Mouse (Mus musculus): ENCODE measurements around the gene Rabgap1. TPM values are rescaled to one million over a fixed set of nuclear protein-coding genes. Genes with fewer than 3 reads are reported as not detected.

Rabgap1 gene
- polyA plus RNA-seq, 1 experiment from 2014 or later = 14.1 TPM

- Histone ChIP-seq H3K27ac (ENCODE audit: low read depth, low read length) (peak overlapping the region; percentile 87), H3K9ac (ENCODE audit: low read depth, low read length) (peak overlapping the region; percentile 84), H3K36me3 (ENCODE audit: control insufficient read depth, insufficient read depth) (peaks cover 9% of the 10 kb centered on the region), H3K4me2 (replicated peaks; ENCODE audit: low read depth) (peak overlapping the region; percentile 88), H3K27me3 (replicated peaks; ENCODE audit: control insufficient read depth, insufficient read depth, low read length) (no peaks in the 10 kb centered on the region), H3K9me3 (ENCODE audit: control insufficient read depth) (no peaks in the 10 kb centered on the region), H3K4me1 (replicated peaks; ENCODE audit: control insufficient read depth, insufficient read depth, low read length) (no peaks in the 10 kb centered on the region), H3K4me3 (ENCODE audit: low read depth, low read length) (peak overlapping the region; percentile 74)
- ATAC-seq = peak; percentile 88
- under 1% methylated on average over 38 of the region's 38 CpGs for WGBS
- no peak for TF ChIP-seq CTCF (IDR thresholded peaks at IDR 0.05; ENCODE audit: low read depth)
These were observed 12.2 kb upstream of the Rabgap1 start for GRCm38 (mm10) chr2:37430593-37431464.

DNA sequence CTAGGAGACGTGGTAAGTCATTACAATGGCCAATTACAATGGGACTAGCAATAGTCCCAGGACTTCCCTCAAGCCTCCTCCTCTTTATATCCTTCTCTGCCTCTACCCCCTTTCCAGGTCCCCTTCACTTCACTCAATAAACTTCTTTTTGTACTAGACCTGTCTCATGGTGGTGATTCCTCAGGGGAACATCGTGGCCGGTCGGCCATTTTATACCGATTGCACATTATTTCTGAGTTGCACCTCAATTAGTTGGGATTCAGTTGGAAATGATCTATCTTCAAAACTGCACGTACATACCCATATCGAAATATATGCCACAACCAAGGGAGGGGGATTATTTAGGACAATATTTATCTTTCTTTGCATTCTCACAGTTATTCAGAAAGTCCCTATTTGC, 11.5 kb upstream of the Rabgap1 start:
- peaks cover 16% of the 10 kb centered on the region for H3K36me3 ChIP-seq (ENCODE audit: control insufficient read depth, insufficient read depth)
- H3K4me3 ChIP-seq (ENCODE audit: low read depth, low read length) = peak overlapping the region; percentile 74
- no peak for ATAC-seq
- peak overlapping the region; percentile 87 for H3K27ac ChIP-seq (ENCODE audit: low read depth, low read length)
- peak overlapping the region; percentile 27; the same call in 1 of the 2 replicates for H3K9ac ChIP-seq (ENCODE audit: low read depth, low read length)
- H3K9me3 ChIP-seq (ENCODE audit: control insufficient read depth) = no peaks in the 10 kb centered on the region
- H3K27me3 ChIP-seq (replicated peaks; ENCODE audit: control insufficient read depth, insufficient read depth, low read length) = no peaks in the 10 kb centered on the region
- WGBS = 21% methylated on average over 7 of the region's 7 CpGs
- TF ChIP-seq CTCF (IDR thresholded peaks at IDR 0.05; ENCODE audit: low read depth) = no peak
- H3K4me1 ChIP-seq (replicated peaks; ENCODE audit: control insufficient read depth, insufficient read depth, low read length) = no peaks in the 10 kb centered on the region
- H3K4me2 ChIP-seq (replicated peaks; ENCODE audit: low read depth) = peak overlapping the region; percentile 88

GRCm38 (mm10) chr2:37451667-37452375, 8.7 kb downstream of the Rabgap1 start:
- peak overlapping the region; percentile 91 for H3K9ac ChIP-seq (ENCODE audit: low read depth, low read length)
- 8% methylated on average over 37 of the region's 44 CpGs for WGBS
- H3K36me3 ChIP-seq (ENCODE audit: control insufficient read depth, insufficient read depth) = no peaks in the 10 kb centered on the region
- 0 out of 2 replicates have a peak, but pooled peaks have one; percentile 16 for TF ChIP-seq CTCF (IDR thresholded peaks at IDR 0.05; ENCODE audit: low read depth)
- no peaks in the 10 kb centered on the region for H3K27me3 ChIP-seq (replicated peaks; ENCODE audit: control insufficient read depth, insufficient read depth, low read length)
- H3K4me2 ChIP-seq (replicated peaks; ENCODE audit: low read depth) = peak overlapping the region; percentile 78
- peak overlapping the region; percentile 98 for H3K4me3 ChIP-seq (ENCODE audit: low read depth, low read length)
- H3K27ac ChIP-seq (ENCODE audit: low read depth, low read length) = peak overlapping the region; percentile 85
- no peaks in the 10 kb centered on the region for H3K9me3 ChIP-seq (ENCODE audit: control insufficient read depth)
- H3K4me1 ChIP-seq (replicated peaks; ENCODE audit: control insufficient read depth, insufficient read depth, low read length) = 0 out of 2 replicates have a peak, but pooled peaks cover 5% of the 10 kb centered on the region
- ATAC-seq = peak; percentile 99

DNA sequence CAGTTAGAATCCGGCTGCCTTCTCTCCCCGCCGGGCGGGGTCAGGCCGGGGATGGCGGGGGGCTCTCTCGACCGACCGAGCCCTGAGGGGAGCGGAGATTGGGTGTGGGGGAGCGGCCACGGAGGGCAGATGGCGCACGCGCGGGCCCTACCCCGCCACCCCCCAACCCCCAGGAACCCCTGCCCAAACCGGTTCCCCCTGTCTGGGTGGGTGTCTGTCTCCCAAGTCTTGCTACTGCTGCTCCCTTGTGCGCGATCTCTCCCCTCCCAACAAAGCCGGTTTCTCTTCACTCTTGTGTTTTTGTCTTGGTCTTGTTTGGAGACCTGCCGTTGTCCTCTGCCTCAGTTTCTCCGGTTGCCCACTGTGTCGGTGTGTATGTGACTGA, 9.3 kb downstream of the Rabgap1 start:
- H3K4me2 ChIP-seq (replicated peaks; ENCODE audit: low read depth) = peak overlapping the region; percentile 78
- TF ChIP-seq CTCF (IDR thresholded peaks at IDR 0.05; ENCODE audit: low read depth) = no peak
- WGBS = under 1% methylated on average over 23 of the region's 24 CpGs
- H3K4me1 ChIP-seq (replicated peaks; ENCODE audit: control insufficient read depth, insufficient read depth, low read length) = 0 out of 2 replicates have a peak, but pooled peaks cover 5% of the 10 kb centered on the region
- H3K27me3 ChIP-seq (replicated peaks; ENCODE audit: control insufficient read depth, insufficient read depth, low read length) = no peaks in the 10 kb centered on the region
- no peaks in the 10 kb centered on the region for H3K36me3 ChIP-seq (ENCODE audit: control insufficient read depth, insufficient read depth)
- H3K9ac ChIP-seq (ENCODE audit: low read depth, low read length) = peak overlapping the region; percentile 91
- peak overlapping the region; percentile 85 for H3K27ac ChIP-seq (ENCODE audit: low read depth, low read length)
- peak; percentile 70 for ATAC-seq
- H3K9me3 ChIP-seq (ENCODE audit: control insufficient read depth) = no peaks in the 10 kb centered on the region
- H3K4me3 ChIP-seq (ENCODE audit: low read depth, low read length) = peak overlapping the region; percentile 98

DNA sequence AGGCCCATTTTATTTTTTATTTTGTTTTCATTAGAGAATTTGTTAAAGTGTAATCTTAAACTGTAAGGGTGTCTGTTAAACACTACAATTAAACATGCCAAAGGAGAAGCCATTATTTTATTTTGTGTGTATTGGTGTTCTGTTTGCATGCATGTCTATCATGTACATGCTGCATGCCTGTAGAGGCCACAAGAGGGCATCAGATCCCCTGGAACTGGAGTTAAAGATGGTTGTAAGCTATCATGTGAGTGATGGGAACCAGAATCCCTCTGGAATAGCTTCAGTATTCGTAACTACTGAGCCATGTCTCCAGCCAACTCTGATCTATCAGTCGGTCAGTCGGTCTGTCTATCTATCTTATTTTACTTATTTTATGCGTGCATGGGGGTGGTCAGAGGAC, 17.6 kb downstream of the Rabgap1 start:
- 95% methylated on average over 4 of the region's 4 CpGs for WGBS
- ATAC-seq = no peak
- Histone ChIP-seq H3K36me3 (ENCODE audit: control insufficient read depth, insufficient read depth) (no peaks in the 10 kb centered on the region), H3K27ac (ENCODE audit: low read depth, low read length) (no peak overlapping the region), H3K4me1 (replicated peaks; ENCODE audit: control insufficient read depth, insufficient read depth, low read length) (no peaks in the 10 kb centered on the region), H3K9me3 (ENCODE audit: control insufficient read depth) (no peaks in the 10 kb centered on the region), H3K9ac (ENCODE audit: low read depth, low read length) (no peak overlapping the region), H3K4me2 (replicated peaks; ENCODE audit: low read depth) (no peak overlapping the region), H3K27me3 (replicated peaks; ENCODE audit: control insufficient read depth, insufficient read depth, low read length) (no peaks in the 10 kb centered on the region), H3K4me3 (ENCODE audit: low read depth, low read length) (no peak overlapping the region)
- TF ChIP-seq CTCF (IDR thresholded peaks at IDR 0.05; ENCODE audit: low read depth) = peak; percentile 39

DNA sequence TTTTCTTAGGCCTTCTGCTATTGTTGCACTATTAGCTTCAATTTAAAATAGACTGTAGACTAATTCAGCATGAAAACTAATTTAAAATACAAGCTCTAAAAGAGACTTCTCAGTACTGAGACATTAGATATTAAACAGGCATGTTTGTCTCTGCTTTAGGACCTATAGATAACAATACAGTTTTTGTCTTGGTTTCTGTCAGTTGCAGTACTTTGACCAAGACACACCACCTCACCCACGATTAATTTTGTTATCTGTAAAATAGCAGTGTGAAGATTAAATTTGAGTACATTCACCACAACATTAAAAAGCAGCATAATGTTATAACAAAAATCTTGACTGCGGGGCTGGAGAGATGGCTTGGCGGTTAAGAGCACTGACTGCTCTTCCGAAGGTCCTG, 23.2 kb downstream of the Rabgap1 start:
- Histone ChIP-seq H3K27ac (ENCODE audit: low read depth, low read length) (no peak overlapping the region), H3K9ac (ENCODE audit: low read depth, low read length) (no peak overlapping the region), H3K4me2 (replicated peaks; ENCODE audit: low read depth) (no peak overlapping the region), H3K27me3 (replicated peaks; ENCODE audit: control insufficient read depth, insufficient read depth, low read length) (no peaks in the 10 kb centered on the region), H3K4me3 (ENCODE audit: low read depth, low read length) (no peak overlapping the region), H3K9me3 (ENCODE audit: control insufficient read depth) (no peaks in the 10 kb centered on the region), H3K36me3 (ENCODE audit: control insufficient read depth, insufficient read depth) (peaks cover 7% of the 10 kb centered on the region; the same call in 1 of the 2 replicates), H3K4me1 (replicated peaks; ENCODE audit: control insufficient read depth, insufficient read depth, low read length) (0 out of 2 replicates have a peak, but pooled peaks cover 3% of the 10 kb centered on the region)
- 77% methylated on average over 4 of the region's 4 CpGs for WGBS
- TF ChIP-seq CTCF (IDR thresholded peaks at IDR 0.05; ENCODE audit: low read depth) = no peak
- ATAC-seq = no peak
